Mouse (Mus musculus): ENCODE data around the gene Chat.

- TF ChIP-seq POLR2A (IDR thresholded peaks at IDR 0.05; ENCODE audit: insufficient read length, low read depth) (no peak), USF1 (IDR thresholded peaks at IDR 0.05; ENCODE audit: low read depth) (no peak)
These were observed 301 bp downstream of the Chat start for GRCm38 (mm10) chr14:32465506-32465870.

All from myocyte (in vitro differentiated cells).